Mouse (Mus musculus): Measurements from ENCODE around the gene Btbd6.

GRCm38 (mm10) chr12:112965783-112966182 is 10.5 kb upstream of the Btbd6 start:
- TF ChIP-seq CTCF (IDR thresholded peaks at IDR 0.05; ENCODE audit: insufficient read depth, low read depth, low read length) (no peak), POLR2A (IDR thresholded peaks at IDR 0.05; ENCODE audit: insufficient read depth, low read depth, low read length) (no peak)
